Mouse (Mus musculus): ENCODE data around the gene Ubp1. TPM values are rescaled to one million over a fixed set of nuclear protein-coding genes. Genes with fewer than 3 reads are reported as not detected.
"Not testable (repeated sequence)": the region's sequence is repeated elsewhere in the genome, so short reads cannot be mapped to it uniquely, and the experiment has no call there.

Gene Ubp1
- total RNA-seq (2021) (10 to 100 TPM; 25.7 to 26.0 TPM), polyA plus RNA-seq (2012; rRNA removed) (33.9 and 46.6 TPM in 2 replicates)
- long read RNA-seq, partial matches to known transcripts, result 1 of 21 reads
- long read RNA-seq, other reads (novel, unspliced or antisense), result 10 of 21 reads

DNA sequence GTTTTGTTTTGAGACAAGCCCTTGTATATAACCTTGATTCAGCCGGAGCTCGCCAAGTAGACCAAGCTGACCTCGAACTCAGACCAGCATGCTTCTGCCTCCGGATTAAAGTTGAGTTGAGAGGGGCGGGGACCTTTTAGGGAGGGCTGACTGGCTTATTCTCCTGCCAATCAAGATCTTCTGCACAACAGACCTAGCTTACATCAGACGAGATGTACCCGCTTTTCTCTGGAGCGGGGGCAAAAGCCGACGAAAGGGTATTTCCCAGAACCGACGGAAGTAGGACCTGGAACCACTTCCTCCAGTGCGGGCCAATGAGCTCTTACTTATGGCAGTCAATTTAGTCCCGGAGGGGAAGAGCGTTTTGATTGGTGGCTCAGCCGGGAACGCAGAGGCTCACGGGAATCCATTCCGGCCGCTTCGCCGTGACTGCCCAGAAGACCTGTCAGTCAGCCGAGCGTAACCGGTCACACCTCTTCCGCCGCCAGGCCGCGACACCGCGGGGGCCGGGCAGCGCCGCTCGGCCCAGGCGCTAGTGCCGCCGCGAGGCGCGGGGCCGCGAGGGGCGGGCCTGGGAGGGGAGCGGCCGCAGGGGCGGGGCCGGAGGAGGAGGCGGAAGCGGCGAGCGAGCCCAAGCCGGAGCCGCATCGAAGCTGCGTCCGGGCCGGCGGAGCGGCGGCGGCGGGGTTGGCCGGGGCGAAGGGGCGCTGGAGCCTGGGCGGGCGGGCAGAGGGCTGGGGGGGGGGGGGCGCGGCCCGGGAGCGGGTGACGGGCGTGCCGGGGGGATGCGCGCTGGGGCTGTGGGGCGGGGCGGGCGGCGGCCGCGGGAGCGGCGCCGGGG lies at the start of gene Ubp1:
Ubp1 (plus strand) TSS at position 401 of the 841 bp plus-strand sequence.
- H3K4me1 ChIP-seq (ENCODE audit: control insufficient read depth, insufficient read depth, low read length), result peaks cover 7% of the 10 kb centered on the region
- no peaks in the 10 kb centered on the region for H3K27me3 ChIP-seq (ENCODE audit: control insufficient read depth, insufficient read depth, low read length)
- no peak for TF ChIP-seq CTCF (IDR thresholded peaks at IDR 0.05)
- peak; percentile 81 for TF ChIP-seq POLR2A (IDR thresholded peaks at IDR 0.05; ENCODE audit: insufficient read depth, low read depth, low read length)
- 0 out of 2 replicates have a peak, but pooled peaks have one; percentile 60 for TF ChIP-seq EP300 (IDR thresholded peaks at IDR 0.05; ENCODE audit: insufficient read depth, low read depth, low read length)
- H3K36me3 ChIP-seq (ENCODE audit: control insufficient read depth, insufficient read depth, low read length), result peaks cover 3% of the 10 kb centered on the region
- peaks cover 3% of the 10 kb centered on the region; the same call in 1 of the 2 replicates for H3K79me2 ChIP-seq (replicated peaks; ENCODE audit: control insufficient read depth, insufficient read depth, low read length)
- H3K27ac ChIP-seq, result peak within 1 kb of the TSS; percentile 90
- DNase-seq, result peak; percentile 94 to 99
- under 1% methylated on average over 60 of the region's 86 CpGs for WGBS
- intact Hi-C loops (cut with DNase I), result loop anchor here (2.0 to 5.0 kb wide), 3 partner anchors 138 to 472 kb away; partner anchors contain the start of genes Clasp2, Glb1 and Tmppe
- H3K9ac ChIP-seq (ENCODE audit: low read depth, low read length), result peak within 1 kb of the TSS; percentile 83
- peak within 1 kb of the TSS; percentile 67 for H3K4me3 ChIP-seq

DNA sequence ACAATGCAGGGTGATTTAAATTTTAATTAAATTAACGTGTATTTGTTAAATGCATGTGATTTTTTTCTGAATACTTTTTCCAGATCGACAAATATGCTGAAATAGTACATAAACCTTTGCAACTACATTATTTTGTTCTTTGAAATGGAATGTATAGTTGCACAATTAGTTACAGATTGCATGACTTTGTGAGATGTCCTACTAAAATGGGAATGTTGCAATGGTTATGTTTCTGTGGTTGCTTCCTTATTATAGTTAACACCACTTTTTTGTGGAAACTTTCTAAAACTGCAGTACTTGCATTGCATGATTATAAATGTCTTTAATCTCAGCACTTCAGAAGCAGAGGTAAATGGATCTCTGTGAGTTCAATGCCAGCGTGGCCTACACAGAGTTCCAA lies 35.8 kb upstream of the Ubp1 start:
- Histone ChIP-seq H3K36me3 (ENCODE audit: control insufficient read depth, insufficient read depth, low read length) (peaks cover 2% of the 10 kb centered on the region), H3K27me3 (ENCODE audit: control insufficient read depth, insufficient read depth, low read length) (no peaks in the 10 kb centered on the region), H3K27ac (no peak overlapping the region), H3K4me3 (no peak overlapping the region), H3K4me1 (ENCODE audit: control insufficient read depth, insufficient read depth, low read length) (no peaks in the 10 kb centered on the region), H3K9ac (ENCODE audit: low read depth, low read length) (no peak overlapping the region), H3K79me2 (replicated peaks; ENCODE audit: control insufficient read depth, insufficient read depth, low read length) (no peaks in the 10 kb centered on the region)
- intact Hi-C loops (cut with DNase I), result no loop called here
- DNase-seq, result no peak
- TF ChIP-seq CTCF (IDR thresholded peaks at IDR 0.05) (no peak), POLR2A (IDR thresholded peaks at IDR 0.05; ENCODE audit: insufficient read depth, low read depth, low read length) (no peak), EP300 (IDR thresholded peaks at IDR 0.05; ENCODE audit: insufficient read depth, low read depth, low read length) (no peak)
- 97% methylated on average over 3 of the region's 3 CpGs for WGBS

DNA sequence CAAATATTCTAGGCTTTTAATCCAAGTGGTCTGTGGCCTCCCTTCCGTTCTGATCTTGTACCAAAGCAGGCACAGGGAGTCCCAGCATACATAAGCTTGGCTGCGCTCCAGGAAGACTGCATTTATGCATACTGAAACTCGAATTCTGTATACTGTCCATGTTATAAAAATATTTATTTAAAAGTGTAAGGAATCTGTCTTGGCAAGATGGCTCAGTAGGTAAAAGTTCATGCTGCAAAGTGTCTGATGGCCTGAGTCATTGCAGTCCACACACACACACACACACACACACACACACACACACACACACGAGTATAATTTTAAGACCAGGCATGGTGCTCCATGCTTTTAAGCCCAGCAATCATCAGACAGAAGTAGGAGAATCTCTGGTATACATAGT lies 27.6 kb upstream of the Ubp1 start:
- Histone ChIP-seq H3K27ac (peak overlapping the region; percentile 23), H3K4me3 (no peak overlapping the region), H3K4me1 (ENCODE audit: control insufficient read depth, insufficient read depth, low read length) (no peaks in the 10 kb centered on the region), H3K79me2 (replicated peaks; ENCODE audit: control insufficient read depth, insufficient read depth, low read length) (no peaks in the 10 kb centered on the region), H3K27me3 (ENCODE audit: control insufficient read depth, insufficient read depth, low read length) (no peaks in the 10 kb centered on the region), H3K36me3 (ENCODE audit: control insufficient read depth, insufficient read depth, low read length) (peaks cover 7% of the 10 kb centered on the region), H3K9ac (ENCODE audit: low read depth, low read length) (no peak overlapping the region)
- 44% methylated on average over 4 of the region's 4 CpGs for WGBS
- TF ChIP-seq POLR2A (IDR thresholded peaks at IDR 0.05; ENCODE audit: insufficient read depth, low read depth, low read length) (no peak), CTCF (IDR thresholded peaks at IDR 0.05) (no peak), EP300 (IDR thresholded peaks at IDR 0.05; ENCODE audit: insufficient read depth, low read depth, low read length) (no peak)
- DNase-seq, result no peak
- intact Hi-C loops (cut with DNase I), result loop anchor here (5.0 kb wide), 1 partner anchor 161 kb away; the partner anchor contains the start of gene Clasp2

DNA sequence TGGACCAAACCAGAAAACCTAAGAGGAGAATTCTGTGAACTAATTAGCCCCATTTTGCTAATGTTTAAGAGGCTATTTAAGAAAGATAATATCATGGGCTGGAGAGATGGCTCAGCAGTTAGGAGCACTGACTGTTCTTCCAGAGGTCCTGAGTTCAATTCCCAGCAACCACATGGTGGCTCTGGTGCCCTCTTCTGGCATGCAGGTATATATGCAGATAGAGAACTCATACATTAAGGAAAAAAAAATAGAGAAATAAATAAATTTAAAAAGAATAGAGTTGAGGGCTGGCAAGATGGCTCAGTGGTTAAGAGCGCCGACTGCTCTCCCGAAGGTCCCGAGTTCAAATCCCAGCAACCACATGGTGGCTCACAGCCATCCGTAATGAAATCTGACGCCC lies 26.4 kb upstream of the Ubp1 start:
- not testable (repeated sequence) for H3K27ac ChIP-seq; H3K79me2 ChIP-seq (replicated peaks; ENCODE audit: control insufficient read depth, insufficient read depth, low read length); H3K36me3 ChIP-seq (ENCODE audit: control insufficient read depth, insufficient read depth, low read length); DNase-seq; H3K4me1 ChIP-seq (ENCODE audit: control insufficient read depth, insufficient read depth, low read length); H3K4me3 ChIP-seq; H3K9ac ChIP-seq (ENCODE audit: low read depth, low read length); H3K27me3 ChIP-seq (ENCODE audit: control insufficient read depth, insufficient read depth, low read length)
- TF ChIP-seq CTCF (IDR thresholded peaks at IDR 0.05), result peak; percentile 51
- WGBS, result 99% methylated on average over 6 of the region's 6 CpGs
- intact Hi-C loops (cut with DNase I), result loop anchor here (5.0 kb wide), 1 partner anchor 162 kb away; the partner anchor contains the start of gene Clasp2

DNA sequence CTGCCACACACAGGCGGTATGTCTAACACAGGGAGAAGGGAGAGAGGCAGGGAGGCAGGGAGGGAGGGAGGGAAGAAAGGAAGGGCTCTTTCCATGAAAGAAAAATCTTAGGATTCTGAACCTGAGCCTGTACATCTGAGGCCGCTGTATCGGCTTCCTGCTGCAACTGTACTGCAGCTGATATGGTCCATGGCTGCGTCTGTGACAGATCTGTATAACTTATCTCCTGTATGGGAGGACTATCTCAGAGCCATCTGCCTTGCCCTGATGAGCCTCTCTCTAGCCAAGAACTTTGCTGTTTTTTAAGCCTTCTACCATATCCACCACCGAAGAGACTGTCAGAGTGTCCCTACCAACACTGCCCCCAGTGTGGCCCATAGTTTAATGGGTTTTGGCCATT lies 14.9 kb upstream of the Ubp1 start:
- no peak for TF ChIP-seq EP300 (IDR thresholded peaks at IDR 0.05; ENCODE audit: insufficient read depth, low read depth, low read length)
- TF ChIP-seq CTCF (IDR thresholded peaks at IDR 0.05), result no peak
- TF ChIP-seq POLR2A (IDR thresholded peaks at IDR 0.05; ENCODE audit: insufficient read depth, low read depth, low read length), result no peak
- H3K4me1 ChIP-seq (ENCODE audit: control insufficient read depth, insufficient read depth, low read length), result no peaks in the 10 kb centered on the region
- 94% methylated on average over 5 of the region's 5 CpGs for WGBS

DNA sequence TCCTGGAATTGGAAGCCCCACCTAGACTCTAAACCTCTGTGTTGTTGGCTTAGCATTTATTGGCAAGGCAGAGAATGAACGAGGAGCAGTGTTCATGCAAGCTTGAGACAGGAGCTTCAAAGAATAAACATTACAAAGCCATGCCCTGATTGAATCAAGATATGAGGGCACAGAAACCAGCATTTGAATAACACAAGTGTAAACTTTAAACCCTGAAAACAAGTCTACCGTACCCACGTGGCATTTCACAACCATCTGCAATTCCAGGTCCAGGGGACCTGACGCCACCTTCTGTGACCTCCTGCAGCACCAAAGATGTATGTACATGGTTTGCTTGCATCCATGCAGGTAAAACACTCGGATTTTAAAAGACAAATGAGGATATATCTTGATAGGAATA lies 8.1 kb upstream of the Ubp1 start:
- intact Hi-C loops (cut with DNase I), result no loop called here
- no peaks in the 10 kb centered on the region for H3K36me3 ChIP-seq (ENCODE audit: control insufficient read depth, insufficient read depth, low read length)
- H3K27ac ChIP-seq, result no peak overlapping the region
- no peak for TF ChIP-seq EP300 (IDR thresholded peaks at IDR 0.05; ENCODE audit: insufficient read depth, low read depth, low read length)
- TF ChIP-seq POLR2A (IDR thresholded peaks at IDR 0.05; ENCODE audit: insufficient read depth, low read depth, low read length), result no peak
- TF ChIP-seq CTCF (IDR thresholded peaks at IDR 0.05), result no peak
- H3K27me3 ChIP-seq (ENCODE audit: control insufficient read depth, insufficient read depth, low read length), result no peaks in the 10 kb centered on the region
- H3K9ac ChIP-seq (ENCODE audit: low read depth, low read length), result no peak overlapping the region
- H3K4me1 ChIP-seq (ENCODE audit: control insufficient read depth, insufficient read depth, low read length), result no peaks in the 10 kb centered on the region
- no peak for DNase-seq
- WGBS, result 95% methylated on average over 5 of the region's 5 CpGs
- no peak overlapping the region for H3K4me3 ChIP-seq
- no peaks in the 10 kb centered on the region for H3K79me2 ChIP-seq (replicated peaks; ENCODE audit: control insufficient read depth, insufficient read depth, low read length)

More for the DNA sequence above, 14.9 kb upstream of the Ubp1 start:
- H3K27me3 ChIP-seq (ENCODE audit: control insufficient read depth, insufficient read depth, low read length), result no peaks in the 10 kb centered on the region
- H3K79me2 ChIP-seq (replicated peaks; ENCODE audit: control insufficient read depth, insufficient read depth, low read length), result no peaks in the 10 kb centered on the region
- no peaks in the 10 kb centered on the region for H3K36me3 ChIP-seq (ENCODE audit: control insufficient read depth, insufficient read depth, low read length)
- H3K4me3 ChIP-seq, result no peak overlapping the region
- no peak for DNase-seq
- no peak overlapping the region for H3K9ac ChIP-seq (ENCODE audit: low read depth, low read length)
- no peak overlapping the region for H3K27ac ChIP-seq
- intact Hi-C loops (cut with DNase I), result no loop called here
